Mouse (Mus musculus) bone marrow, adult 2 months (tissue): ENCODE data around the gene Rab8a.

Experiments
- CTCF ChIP-seq: fragments of 200-500 bp; IDR thresholded peaks from 2 replicates; pipeline ENCODE4 v1.5.1; 2011; ENCODE audit warnings: low read length, control low read depth; ENCODE audit not compliant: control insufficient read depth, insufficient read depth
- POLR2A ChIP-seq: fragments of 200-500 bp; IDR thresholded peaks from 2 replicates; pipeline ENCODE4 v1.6.1; 2011; ENCODE audit warnings: low read depth, mild to moderate bottlenecking, control low read depth, low read length, borderline replicate concordance; ENCODE audit not compliant: control insufficient read depth

- TF ChIP-seq CTCF (peak; percentile 22; the same call in 1 of the 2 replicates), POLR2A (no peak)
These were observed 49.7 kb downstream of the Rab8a start for GRCm38 (mm10) chr8:72210710-72211109.
